Mouse (Mus musculus) lung, embryonic 14.5 days (tissue): ENCODE measurements at regions not wholly inside any gene's neighbourhood (a gene's known extent, or its start where the extent isn't known, plus 50 kb on each side); places are given as distances from the start of the nearest gene placed in this dataset.

ENCODE experiments used
- ATAC-seq: fragments of 200-750 bp; cut with Nextera tagmentation; 2 replicates; pipeline ENCODE4 v1.8.0; 2017; ENCODE audit warnings: mild to moderate bottlenecking, moderate TSS enrichment, moderate library complexity; ENCODE audit not compliant: insufficient read depth
- DNase-seq: peaks from one replicate; pipeline ENCODE4 v3.0.0-alpha.2; 2015
- H3K27ac ChIP-seq: fragments of 300-500 bp; sonication (generic); 2 replicates; pipeline ENCODE4 v1.5.1; 2014; ENCODE audit warnings: low read depth, mild to moderate bottlenecking, moderate library complexity
- H3K27me3 ChIP-seq: fragments of 300-500 bp; sonication (generic); 2 replicates; pipeline ENCODE4 v1.6.1; 2014; ENCODE audit warnings: low read length, control low read depth; ENCODE audit not compliant: insufficient read depth
- H3K36me3 ChIP-seq: fragments of 300-500 bp; sonication (generic); 2 replicates; pipeline ENCODE4 v1.6.1; 2014; ENCODE audit warnings: control low read depth; ENCODE audit not compliant: insufficient read depth
- H3K4me1 ChIP-seq: fragments of 300-500 bp; sonication (generic); 2 replicates; pipeline ENCODE4 v1.6.1; 2014; ENCODE audit warnings: antibody characterized with exemption, control low read depth; ENCODE audit not compliant: insufficient read depth
- H3K4me2 ChIP-seq: fragments of 300-500 bp; sonication (generic); 2 replicates; pipeline ENCODE4 v1.6.1; 2014; ENCODE audit warnings: mild to moderate bottlenecking
- H3K4me3 ChIP-seq: fragments of 300-500 bp; sonication (generic); 2 replicates; pipeline ENCODE4 v1.5.1; 2014; ENCODE audit warnings: low read depth, low read length
- H3K9ac ChIP-seq: fragments of 300-500 bp; sonication (generic); 2 replicates; pipeline ENCODE4 v1.6.1; 2014
- H3K9me3 ChIP-seq: fragments of 300-500 bp; sonication (generic); 2 replicates; pipeline ENCODE4 v1.6.1; 2016; ENCODE audit warnings: low read depth, low read length, control low read depth
- CTCF ChIP-seq: IDR thresholded peaks from 2 replicates; pipeline ENCODE4 v1.5.1; 2016; ENCODE audit warnings: antibody characterized with exemption, low read depth
- WGBS: fragments of 180-500 bp; shearing (Covaris S2); extraction: QIAGEN DNeasy Blood & Tissue Kit; methylation state at CpG from one replicate; pipeline ENCODE4 v1.1.7; 2014; 5-methylcytosine and 5-hydroxymethylcytosine counted together

GRCm38 (mm10) chr19:16041891-16042290, 57.1 kb upstream of the Cep78 start:
- no peaks in the 10 kb centered on the region for H3K36me3 ChIP-seq
- 79% methylated on average over 5 of the region's 5 CpGs for WGBS
- no peak for TF ChIP-seq CTCF
- H3K4me2 ChIP-seq = no peak overlapping the region
- no peaks in the 10 kb centered on the region for H3K9me3 ChIP-seq
- no peak overlapping the region for H3K9ac ChIP-seq
- no peaks in the 10 kb centered on the region for H3K27me3 ChIP-seq
- H3K27ac ChIP-seq = no peak overlapping the region
- H3K4me3 ChIP-seq = no peak overlapping the region
- DNase-seq (no peak), ATAC-seq (no peak)
- H3K4me1 ChIP-seq = no peaks in the 10 kb centered on the region

- H3K9ac ChIP-seq = no peak overlapping the region
- ATAC-seq (no peak), DNase-seq (peak; percentile 42)
- TF ChIP-seq CTCF = no peak
- H3K36me3 ChIP-seq = no peaks in the 10 kb centered on the region
- no peak overlapping the region for H3K4me3 ChIP-seq
- no peak overlapping the region for H3K4me2 ChIP-seq
- H3K9me3 ChIP-seq = no peaks in the 10 kb centered on the region
- WGBS = 59% methylated on average over 12 of the region's 12 CpGs
- no peak overlapping the region for H3K27ac ChIP-seq
- no peaks in the 10 kb centered on the region for H3K4me1 ChIP-seq
- no peaks in the 10 kb centered on the region for H3K27me3 ChIP-seq
Measured at GRCm38 (mm10) chr19:16037806-16038205, 53.0 kb upstream of the Cep78 start.
